Mouse (Mus musculus) urinary bladder, postnatal 25 days (tissue): ENCODE measurements around the gene Abtb1.
A peak's percentile ranks its signal among the peaks of the same experiment; 100 is the strongest.

Experiments used
- DNase-seq: peaks from one replicate; pipeline ENCODE4 v3.0.0; 2022; ENCODE audit warnings: low spot score

The Abtb1 gene

GRCm38 (mm10) chr6:88841781-88842689, at the start of gene Abtb1:
TSS of gene Abtb1 (minus strand) at chr6:88841984.
- DNase-seq = peak; percentile 97

- no peak for DNase-seq
Measured at GRCm38 (mm10) chr6:88890832-88891231, 49.0 kb upstream of the Abtb1 start.

GRCm38 (mm10) chr6:88889410-88890042, 47.7 kb upstream of the Abtb1 start:
- DNase-seq = no peak

GRCm38 (mm10) chr6:88886417-88886967, 44.7 kb upstream of the Abtb1 start:
- DNase-seq = no peak

GRCm38 (mm10) chr6:88885644-88886416, 44.0 kb upstream of the Abtb1 start:
- DNase-seq = no peak

GRCm38 (mm10) chr6:88884690-88885089, 42.9 kb upstream of the Abtb1 start:
- no peak for DNase-seq

GRCm38 (mm10) chr6:88884195-88884594, 42.4 kb upstream of the Abtb1 start:
- DNase-seq = no peak

- no peak for DNase-seq
Measured at GRCm38 (mm10) chr6:88881334-88881733, 39.5 kb upstream of the Abtb1 start.

GRCm38 (mm10) chr6:88879471-88879870, 37.7 kb upstream of the Abtb1 start:
- no peak for DNase-seq

- peak; percentile 60 for DNase-seq
Measured at GRCm38 (mm10) chr6:88874868-88875508, 33.2 kb upstream of the Abtb1 start, which contains the start of gene Podxl2. TSS of gene Podxl2 (minus strand) at chr6:88875044.

GRCm38 (mm10) chr6:88873965-88874867, 32.4 kb upstream of the Abtb1 start:
- no peak for DNase-seq

- DNase-seq = no peak
Measured at GRCm38 (mm10) chr6:88872811-88873210, 31.0 kb upstream of the Abtb1 start.

- DNase-seq = no peak
Measured at GRCm38 (mm10) chr6:88871546-88871945, 29.8 kb upstream of the Abtb1 start.

- no peak for DNase-seq
Measured at GRCm38 (mm10) chr6:88870594-88870993, 28.8 kb upstream of the Abtb1 start.

GRCm38 (mm10) chr6:88869459-88869858, 27.7 kb upstream of the Abtb1 start:
- DNase-seq = no peak

- no peak for DNase-seq
Measured at GRCm38 (mm10) chr6:88865704-88866103, 23.9 kb upstream of the Abtb1 start.

GRCm38 (mm10) chr6:88860914-88861313, 19.1 kb upstream of the Abtb1 start:
- no peak for DNase-seq

GRCm38 (mm10) chr6:88858341-88858740, 16.6 kb upstream of the Abtb1 start:
- no peak for DNase-seq

GRCm38 (mm10) chr6:88857830-88858229, 16.0 kb upstream of the Abtb1 start:
- no peak for DNase-seq

- no peak for DNase-seq
Measured at GRCm38 (mm10) chr6:88857249-88857648, 15.5 kb upstream of the Abtb1 start.

GRCm38 (mm10) chr6:88855636-88856035, 13.9 kb upstream of the Abtb1 start:
- DNase-seq = peak; percentile 59
